Mouse (Mus musculus) heart, embryonic 11.5 days (tissue): ENCODE measurements around the gene Xxylt1. TPM values are rescaled to one million over a fixed set of nuclear protein-coding genes. Genes with fewer than 3 reads are reported as not detected.

Experiments used
- ATAC-seq: fragments of 200-750 bp; cut with Nextera tagmentation; replicated peaks from 2 replicates; pipeline ENCODE4 v1.8.0; 2017; ENCODE audit warnings: moderate library complexity; ENCODE audit not compliant: insufficient number of reproducible peaks, low FRiP score, low TSS enrichment
- H3K27ac ChIP-seq: fragments of 300-500 bp; sonication (generic); 2 replicates; pipeline ENCODE4 v1.5.1; 2014; ENCODE audit warnings: mild to moderate bottlenecking, low read depth, low read length
- H3K27me3 ChIP-seq: fragments of 300-500 bp; sonication (generic); 2 replicates; pipeline ENCODE4 v1.6.1; 2014; ENCODE audit warnings: mild to moderate bottlenecking, low read length, mixed read lengths; ENCODE audit not compliant: control insufficient read depth, insufficient read depth
- H3K36me3 ChIP-seq: fragments of 300-500 bp; sonication (generic); 2 replicates; pipeline ENCODE4 v1.6.1; 2014; ENCODE audit warnings: mild to moderate bottlenecking, low read length, moderate library complexity, mixed read lengths; ENCODE audit not compliant: control insufficient read depth, insufficient read depth
- H3K4me1 ChIP-seq: fragments of 300-500 bp; sonication (generic); 2 replicates; pipeline ENCODE4 v1.6.1; 2014; ENCODE audit warnings: low read length; ENCODE audit not compliant: control insufficient read depth, insufficient read depth
- H3K4me2 ChIP-seq: fragments of 300-500 bp; sonication (generic); 2 replicates; pipeline ENCODE4 v1.6.1; 2014; ENCODE audit warnings: mild to moderate bottlenecking, moderate library complexity
- H3K4me3 ChIP-seq: fragments of 300-500 bp; sonication (generic); 2 replicates; pipeline ENCODE4 v1.5.1; 2014; ENCODE audit warnings: low read depth, low read length
- H3K9ac ChIP-seq: fragments of 300-500 bp; sonication (generic); 2 replicates; pipeline ENCODE4 v1.6.1; 2014; ENCODE audit warnings: mild to moderate bottlenecking, low read depth, low read length, moderate library complexity
- H3K9me3 ChIP-seq: fragments of 300-500 bp; sonication (generic); replicated peaks from 2 replicates; pipeline ENCODE4 v1.6.1; 2016; ENCODE audit warnings: low read length; ENCODE audit not compliant: control insufficient read depth
- WGBS: fragments of 180-500 bp; shearing (Covaris S2); extraction: QIAGEN DNeasy Blood & Tissue Kit; methylation state at CpG from one replicate; pipeline ENCODE4 v1.1.7; 2014; ENCODE audit not compliant: insufficient replicate concordance; 5-methylcytosine and 5-hydroxymethylcytosine counted together
- polyA plus RNA-seq: library from polyadenylated mRNA; unstranded; fragments of >200 nt; fragmentation: Nextera tagmentation; extraction: Ambion mirVana; gene quantifications from 2 replicates; pipeline ENCODE4 v1.2.1, GENCODE M21; 2014

The Xxylt1 gene
- polyA plus RNA-seq, 1 experiment from 2014 or later: 10.3 TPM

GRCm38 (mm10) chr16:30973416-30973815 lies 107.8 kb downstream of the Xxylt1 start:
- Histone ChIP-seq H3K27ac (peak overlapping the region; percentile 52; the same call in 1 of the 2 replicates), H3K9me3 (no peaks in the 10 kb centered on the region), H3K27me3 (no peaks in the 10 kb centered on the region), H3K4me2 (peak overlapping the region; percentile 15; the same call in 1 of the 2 replicates), H3K9ac (no peak overlapping the region), H3K4me1 (peaks cover 28% of the 10 kb centered on the region), H3K36me3 (no peaks in the 10 kb centered on the region), H3K4me3 (no peak overlapping the region)
- 0 out of 2 replicates have a peak, but pooled peaks have one; percentile 20 for ATAC-seq
- whole genome bisulfite sequencing: 54% methylated on average over 6 of the region's 6 CpGs

GRCm38 (mm10) chr16:30971950-30972541 lies 109.2 kb downstream of the Xxylt1 start:
- H3K27me3 ChIP-seq: no peaks in the 10 kb centered on the region
- no peak overlapping the region for H3K4me2 ChIP-seq
- 81% methylated on average over 18 of the region's 18 CpGs for WGBS
- no peak overlapping the region for H3K9ac ChIP-seq
- H3K36me3 ChIP-seq: no peaks in the 10 kb centered on the region
- peaks cover 24% of the 10 kb centered on the region for H3K4me1 ChIP-seq
- ATAC-seq: no peak
- H3K4me3 ChIP-seq: no peak overlapping the region
- H3K27ac ChIP-seq: no peak overlapping the region
- H3K9me3 ChIP-seq: no peaks in the 10 kb centered on the region

GRCm38 (mm10) chr16:30969266-30970064 lies 111.8 kb downstream of the Xxylt1 start:
- Histone ChIP-seq H3K4me1 (peaks cover 31% of the 10 kb centered on the region), H3K4me2 (0 out of 2 replicates have a peak overlapping the region, but pooled peaks have one; percentile 17), H3K9me3 (no peaks in the 10 kb centered on the region), H3K27me3 (no peaks in the 10 kb centered on the region), H3K36me3 (no peaks in the 10 kb centered on the region), H3K4me3 (no peak overlapping the region), H3K27ac (no peak overlapping the region), H3K9ac (no peak overlapping the region)
- ATAC-seq: no peak
- 59% methylated on average over 18 of the region's 18 CpGs for WGBS

- no peaks in the 10 kb centered on the region for H3K9me3 ChIP-seq
- H3K27me3 ChIP-seq: no peaks in the 10 kb centered on the region
- no peak overlapping the region for H3K9ac ChIP-seq
- WGBS: 78% methylated on average over 7 of the region's 7 CpGs
- H3K4me1 ChIP-seq: peaks cover 34% of the 10 kb centered on the region
- H3K36me3 ChIP-seq: no peaks in the 10 kb centered on the region
- ATAC-seq: no peak
- no peak overlapping the region for H3K4me3 ChIP-seq
- H3K4me2 ChIP-seq: no peak overlapping the region
- no peak overlapping the region for H3K27ac ChIP-seq
Observed at GRCm38 (mm10) chr16:30968402-30969151, 112.7 kb downstream of the Xxylt1 start.

GRCm38 (mm10) chr16:30966684-30967083 lies 114.5 kb downstream of the Xxylt1 start:
- Histone ChIP-seq H3K4me1 (peaks cover 23% of the 10 kb centered on the region), H3K27me3 (no peaks in the 10 kb centered on the region)
- 39% methylated on average over 5 of the region's 5 CpGs for WGBS

GRCm38 (mm10) chr16:30964891-30965290 lies 116.3 kb downstream of the Xxylt1 start:
- no peak overlapping the region for H3K4me3 ChIP-seq
- peak overlapping the region; percentile 34; the same call in 1 of the 2 replicates for H3K9ac ChIP-seq
- peak overlapping the region; percentile 62 for H3K27ac ChIP-seq
- WGBS: 50% methylated on average over 7 of the region's 7 CpGs
- H3K9me3 ChIP-seq: no peaks in the 10 kb centered on the region
- H3K27me3 ChIP-seq: no peaks in the 10 kb centered on the region
- peaks cover 23% of the 10 kb centered on the region for H3K4me1 ChIP-seq
- H3K4me2 ChIP-seq: no peak overlapping the region
- no peaks in the 10 kb centered on the region for H3K36me3 ChIP-seq
- ATAC-seq: no peak

More at GRCm38 (mm10) chr16:30966684-30967083, 114.5 kb downstream of the Xxylt1 start:
- Histone ChIP-seq H3K9ac (no peak overlapping the region), H3K4me3 (no peak overlapping the region), H3K4me2 (no peak overlapping the region), H3K9me3 (no peaks in the 10 kb centered on the region), H3K27ac (no peak overlapping the region), H3K36me3 (no peaks in the 10 kb centered on the region)
- no peak for ATAC-seq

GRCm38 (mm10) chr16:30964411-30964810 lies 116.8 kb downstream of the Xxylt1 start:
- Histone ChIP-seq H3K4me1 (peaks cover 20% of the 10 kb centered on the region), H3K4me3 (no peak overlapping the region), H3K9me3 (no peaks in the 10 kb centered on the region), H3K36me3 (no peaks in the 10 kb centered on the region), H3K27me3 (no peaks in the 10 kb centered on the region), H3K27ac (peak overlapping the region; percentile 62), H3K4me2 (no peak overlapping the region), H3K9ac (peak overlapping the region; percentile 34; the same call in 1 of the 2 replicates)
- WGBS: 51% methylated on average over 6 of the region's 6 CpGs
- no peak for ATAC-seq

GRCm38 (mm10) chr16:30962515-30962914 lies 118.7 kb downstream of the Xxylt1 start:
- no peaks in the 10 kb centered on the region for H3K27me3 ChIP-seq
- H3K4me1 ChIP-seq: peaks cover 16% of the 10 kb centered on the region
- H3K27ac ChIP-seq: no peak overlapping the region
- no peak overlapping the region for H3K9ac ChIP-seq
- no peaks in the 10 kb centered on the region for H3K36me3 ChIP-seq
- no peak for ATAC-seq
- WGBS: 79% methylated on average over 8 of the region's 8 CpGs
- H3K4me3 ChIP-seq: no peak overlapping the region
- no peak overlapping the region for H3K4me2 ChIP-seq
- H3K9me3 ChIP-seq: no peaks in the 10 kb centered on the region
